Mouse (Mus musculus) cerebellum, adult 2 months (tissue): ENCODE measurements around the gene Tex264.

Source experiments
- CTCF ChIP-seq: fragments of 200-500 bp; IDR thresholded peaks from 2 replicates; pipeline ENCODE4 v1.5.1; 2011; ENCODE audit warnings: low read depth, mild to moderate bottlenecking, control low read depth, low read length, moderate library complexity, borderline replicate concordance; ENCODE audit not compliant: insufficient read depth
- POLR2A ChIP-seq: fragments of 200-500 bp; IDR thresholded peaks from 2 replicates; pipeline ENCODE4 v1.6.1; 2011; ENCODE audit warnings: low read length, control low read depth, borderline replicate concordance; ENCODE audit not compliant: insufficient read depth

DNA sequence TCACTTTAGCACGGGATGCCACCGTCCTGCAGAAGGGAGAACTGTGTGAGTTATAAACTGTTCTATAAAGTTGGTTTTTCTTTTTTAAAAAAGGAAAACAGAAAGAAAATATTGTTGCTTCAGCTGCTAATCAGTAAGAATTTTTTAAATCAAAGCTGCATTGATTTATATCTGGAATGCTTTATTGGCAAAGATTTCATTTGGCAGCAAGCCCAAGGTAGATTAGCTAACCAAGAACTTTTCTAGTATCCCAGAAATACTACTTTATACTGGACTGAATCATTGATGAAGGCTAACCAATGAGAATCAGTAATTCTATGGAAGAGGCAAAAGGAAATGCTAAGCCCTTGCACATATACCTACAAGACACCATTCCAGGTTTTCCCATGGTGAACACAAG, 30.5 kb upstream of the Tex264 start:
- TF ChIP-seq CTCF (no peak), POLR2A (no peak)
